Mouse (Mus musculus) lung, postnatal 36 days (tissue): ENCODE results near the gene Chst5.

Experiments
- DNase-seq: peaks from one replicate; pipeline ENCODE4 v3.0.0; 2022; ENCODE audit warnings: mixed read lengths

Gene Chst5

DNA sequence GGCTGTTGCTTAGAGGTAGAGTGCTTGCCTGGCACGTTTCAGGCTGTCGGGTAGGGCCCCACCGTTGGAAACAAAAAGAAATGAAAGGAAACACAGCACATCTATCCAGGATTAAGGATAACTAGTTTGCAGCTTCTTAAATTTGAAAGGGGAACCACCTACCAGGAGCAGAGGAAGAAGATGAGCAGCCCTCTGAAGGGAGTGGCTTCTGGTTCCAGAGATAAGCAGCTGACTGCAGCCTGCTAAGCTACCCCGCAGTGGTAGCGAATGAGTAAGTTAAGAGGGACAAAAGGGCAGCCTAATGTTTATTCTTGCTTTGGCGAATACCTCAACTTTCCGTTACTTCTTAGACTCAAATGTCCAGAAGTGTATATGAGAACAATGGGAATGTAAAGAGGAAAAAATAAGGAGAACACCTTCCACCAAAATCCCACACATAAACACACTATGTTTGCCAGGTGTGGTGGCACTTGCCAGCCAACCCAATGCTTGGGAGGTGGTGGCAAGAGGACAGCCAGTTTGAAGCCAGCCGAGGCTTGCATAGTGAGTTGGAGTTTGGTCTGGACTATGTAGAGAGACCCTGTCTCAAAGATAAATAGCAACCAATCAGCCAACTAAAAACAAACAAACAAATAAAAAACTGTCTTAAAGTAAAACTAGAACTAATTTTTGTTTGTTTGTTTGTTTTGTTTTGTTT lies 19.5 kb upstream of the Chst5 start:
- no peak for DNase-seq

DNA sequence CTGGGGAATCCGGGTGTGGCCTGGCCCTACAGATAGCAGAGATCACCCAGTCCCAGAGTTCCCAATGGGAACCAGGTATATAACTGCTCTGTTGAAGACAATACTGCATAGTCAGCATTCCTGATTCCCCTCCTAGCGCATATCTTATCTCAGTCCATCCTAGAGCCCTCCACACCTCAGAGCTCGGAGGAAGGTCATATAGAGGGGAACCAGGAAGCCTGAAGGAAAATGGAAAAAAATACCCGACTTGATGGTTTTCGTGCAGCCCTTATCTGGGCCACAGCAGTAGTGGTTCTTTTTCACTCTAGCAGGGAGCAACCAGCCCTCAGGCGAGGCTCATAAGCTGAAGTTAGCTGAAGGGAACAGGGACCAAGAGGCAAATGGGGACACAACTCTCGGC lies 14.7 kb upstream of the Chst5 start:
- DNase-seq = no peak

DNA sequence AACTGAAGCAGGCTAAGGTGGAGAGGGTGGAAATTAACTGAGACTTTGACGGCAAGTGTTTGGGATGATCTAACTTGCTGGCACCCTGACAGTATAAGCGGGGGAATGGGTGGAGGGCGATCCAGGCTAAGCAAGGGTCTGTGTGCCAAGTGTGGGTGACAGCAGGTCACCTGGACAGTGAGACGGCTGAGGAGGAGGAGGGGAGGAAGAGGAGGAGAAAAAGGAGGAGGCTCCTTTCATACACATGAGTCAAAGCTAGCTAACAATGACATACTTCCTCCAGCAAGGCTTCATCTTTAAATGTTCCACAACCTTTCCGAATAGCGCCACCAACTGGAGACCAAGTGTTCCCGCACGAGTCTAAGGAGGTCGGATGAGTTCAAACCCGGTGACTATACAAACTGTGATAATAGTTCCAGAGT lies 13.1 kb upstream of the Chst5 start:
- DNase-seq = peak; percentile 77

DNA sequence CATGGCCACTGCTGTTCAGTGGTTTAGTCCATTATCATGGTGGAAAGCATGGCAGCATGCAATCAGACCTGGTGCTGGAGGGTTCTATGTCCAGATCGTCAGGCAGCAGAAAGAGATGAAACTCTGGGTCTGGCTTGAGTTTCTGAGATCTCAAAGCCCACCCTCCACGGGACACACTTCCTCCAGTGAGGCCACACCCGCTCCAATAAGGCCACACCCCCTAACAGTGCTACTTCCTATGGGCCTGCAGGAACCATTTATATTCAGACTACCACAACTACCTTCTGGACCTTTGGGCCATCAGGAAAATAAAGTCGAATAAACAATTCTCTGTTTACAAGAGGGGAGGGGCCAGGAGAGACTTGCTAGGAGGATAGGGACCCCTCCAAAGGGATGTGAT lies 10.7 kb upstream of the Chst5 start:
- no peak for DNase-seq

DNA sequence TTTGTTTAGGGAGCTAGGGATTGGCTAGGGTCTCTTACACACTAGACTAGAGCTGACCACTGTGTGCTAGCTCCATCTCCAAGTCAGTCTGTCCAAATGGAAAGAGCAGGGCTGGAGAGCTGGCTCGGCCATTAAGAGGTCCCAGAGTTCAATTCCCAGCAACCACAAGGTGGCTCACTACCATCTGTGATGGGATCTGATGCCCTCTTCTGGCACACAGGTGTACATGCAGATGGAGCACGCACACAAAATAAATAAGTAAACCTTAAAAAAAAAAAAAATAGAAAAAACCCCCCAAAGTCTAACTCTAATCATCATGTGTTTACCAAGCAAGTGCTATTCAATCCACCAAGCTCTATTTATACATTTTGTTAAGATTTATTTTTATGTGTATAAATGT lies 9.4 kb upstream of the Chst5 start:
- DNase-seq = no peak

DNA sequence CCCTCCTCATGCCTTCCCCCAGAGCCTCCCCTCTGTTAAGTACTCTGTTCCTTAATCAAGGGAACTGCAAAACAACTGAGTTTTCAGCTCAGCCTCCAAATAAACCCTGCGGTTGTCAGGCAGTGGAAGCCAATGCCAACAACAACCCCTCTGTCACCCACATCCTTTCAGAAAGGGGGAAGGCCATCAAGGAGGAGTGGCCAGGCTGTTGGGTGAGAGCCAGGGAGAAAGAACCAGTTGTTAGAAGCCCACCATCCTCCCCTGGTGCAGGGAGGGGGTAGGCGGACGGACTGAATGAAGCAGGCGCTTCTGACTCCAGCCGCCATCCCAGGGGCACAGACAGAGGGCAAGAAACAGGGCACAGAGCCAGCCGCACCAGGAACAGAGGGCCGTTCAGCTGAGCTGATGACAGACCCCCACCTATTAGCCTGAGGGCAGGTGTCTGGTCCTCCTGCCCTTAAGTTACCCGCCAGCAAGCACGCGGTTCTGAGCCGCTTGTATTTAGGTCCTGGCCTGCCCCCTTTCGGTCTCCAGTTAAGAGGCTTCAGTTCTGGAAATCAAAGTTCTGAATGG lies 2.7 kb upstream of the Chst5 start:
- DNase-seq = no peak

DNA sequence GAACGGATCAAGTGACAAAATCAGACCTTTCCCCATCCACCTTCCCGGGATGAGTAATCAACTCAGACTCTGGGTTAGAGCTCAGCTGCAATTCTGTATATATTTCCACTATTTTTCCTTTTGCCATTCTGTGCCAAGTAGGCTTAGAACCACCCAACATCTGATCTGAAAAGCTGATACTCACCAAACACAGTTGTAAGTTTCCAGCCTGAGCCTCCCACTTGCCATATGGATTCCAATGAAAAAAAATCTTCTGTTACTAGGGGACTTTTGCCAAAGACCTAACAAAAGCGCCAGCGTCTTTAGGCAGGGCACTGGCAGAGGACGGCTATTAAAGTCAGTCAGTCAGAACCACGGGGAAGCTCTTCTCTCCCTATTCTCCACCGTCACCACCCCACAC lies 1.3 kb upstream of the Chst5 start:
- DNase-seq = no peak

DNA sequence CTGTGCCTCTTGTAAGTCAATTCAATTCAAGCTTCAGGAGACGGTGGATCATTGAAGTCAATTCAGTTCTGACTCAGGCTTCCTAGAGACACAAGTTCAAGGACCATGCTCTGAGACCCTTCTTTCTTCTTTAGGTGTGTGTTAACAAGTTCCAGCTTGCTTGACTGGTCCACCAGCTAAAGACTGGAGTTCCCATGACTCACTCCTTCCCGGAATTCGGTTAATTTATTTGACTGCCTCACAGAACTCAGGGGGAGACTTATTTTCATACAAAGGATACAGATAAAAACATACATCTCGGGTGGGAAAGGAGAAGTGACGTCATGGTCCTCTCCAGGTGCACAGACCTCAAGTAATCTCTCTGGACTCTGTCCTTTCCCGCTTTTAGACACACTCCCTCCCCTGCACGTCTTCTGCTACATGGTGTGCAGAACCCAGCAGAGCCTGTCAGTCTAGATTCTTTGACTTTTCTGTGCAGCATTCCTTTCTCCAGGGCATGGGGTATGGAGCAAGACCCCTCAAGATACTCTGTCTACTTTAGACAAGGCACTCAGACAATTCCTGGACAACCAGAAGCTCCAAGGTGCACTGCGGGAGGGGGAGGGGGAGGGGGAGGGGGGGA lies 4.6 kb downstream of the Chst5 start:
- DNase-seq = no peak

DNA sequence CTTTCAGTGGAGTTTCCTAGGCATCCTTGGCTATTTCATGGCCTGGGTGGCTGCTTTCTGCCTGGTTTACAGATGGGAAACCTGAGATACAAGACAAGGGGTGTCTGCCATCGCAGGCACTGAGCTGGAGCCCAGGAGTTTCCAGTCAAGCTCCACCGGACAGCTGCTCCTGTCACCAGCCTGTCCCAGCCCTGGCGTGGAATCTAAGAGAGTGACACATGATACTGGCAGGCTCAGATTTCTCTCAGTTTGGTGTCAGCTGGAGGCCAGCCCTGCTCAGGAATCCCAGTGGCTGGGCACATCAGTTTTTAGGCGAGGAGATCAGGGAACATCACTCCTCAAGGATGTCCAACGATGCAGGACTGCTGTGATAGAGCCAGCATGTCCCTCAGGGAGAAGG lies 8.2 kb downstream of the Chst5 start:
- DNase-seq = no peak

DNA sequence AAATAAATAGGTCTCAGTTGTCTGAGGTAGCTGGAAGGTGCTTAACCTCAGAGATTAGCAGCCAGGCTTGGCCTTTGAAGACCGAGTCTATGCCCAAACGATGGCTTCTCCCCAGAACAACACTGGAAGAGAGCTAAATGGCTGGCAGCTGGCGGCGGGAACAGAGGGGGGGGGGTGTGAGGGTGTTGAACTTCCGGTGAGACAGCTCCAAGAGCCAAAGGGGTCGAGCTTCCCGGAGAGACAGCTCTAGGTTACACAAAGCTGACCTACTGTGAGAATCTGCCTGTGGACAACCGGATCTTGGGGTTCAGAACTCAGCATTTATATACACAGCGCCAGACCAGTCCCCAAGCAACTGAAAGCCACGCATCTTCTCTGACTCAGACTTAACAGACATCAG lies 11.7 kb downstream of the Chst5 start:
- no peak for DNase-seq

DNA sequence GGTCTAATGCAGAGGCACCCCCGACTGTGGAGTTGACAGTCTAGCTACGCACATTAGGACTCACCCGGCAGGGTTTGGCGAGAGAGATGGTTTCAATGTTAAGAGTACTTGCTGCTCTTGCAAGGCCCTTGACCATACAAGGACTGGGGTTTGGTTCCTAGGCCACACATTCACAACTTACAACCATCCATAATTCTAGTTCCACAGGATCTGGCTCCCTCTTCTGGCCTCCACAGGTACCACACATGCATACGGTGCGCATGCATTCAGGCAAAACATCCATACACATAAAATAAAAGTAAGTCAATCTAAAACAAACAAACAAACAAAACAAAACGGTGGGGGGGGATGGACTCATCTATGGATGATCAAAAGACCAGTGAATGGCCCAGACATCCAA lies 15.3 kb downstream of the Chst5 start:
- DNase-seq = no peak

DNA sequence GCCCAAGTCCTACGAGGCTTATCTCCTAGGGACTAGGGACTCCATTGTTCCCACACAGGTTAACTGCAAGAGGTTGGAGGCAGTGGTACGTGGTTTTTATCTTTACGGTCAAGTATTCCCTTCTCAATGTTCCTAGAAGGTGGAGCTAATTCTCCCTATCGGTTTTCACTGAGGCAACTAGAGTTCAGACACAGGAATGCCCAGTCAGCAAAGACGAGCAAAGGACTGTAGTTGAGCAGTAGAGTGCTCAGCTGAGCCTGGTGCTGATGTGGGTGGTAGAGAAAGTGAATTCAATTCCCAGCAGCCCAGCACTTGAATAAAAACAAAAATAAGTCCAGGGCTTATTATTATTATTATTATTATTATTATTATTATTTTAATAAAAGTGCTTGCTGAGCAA lies 17.6 kb downstream of the Chst5 start:
- no peak for DNase-seq

DNA sequence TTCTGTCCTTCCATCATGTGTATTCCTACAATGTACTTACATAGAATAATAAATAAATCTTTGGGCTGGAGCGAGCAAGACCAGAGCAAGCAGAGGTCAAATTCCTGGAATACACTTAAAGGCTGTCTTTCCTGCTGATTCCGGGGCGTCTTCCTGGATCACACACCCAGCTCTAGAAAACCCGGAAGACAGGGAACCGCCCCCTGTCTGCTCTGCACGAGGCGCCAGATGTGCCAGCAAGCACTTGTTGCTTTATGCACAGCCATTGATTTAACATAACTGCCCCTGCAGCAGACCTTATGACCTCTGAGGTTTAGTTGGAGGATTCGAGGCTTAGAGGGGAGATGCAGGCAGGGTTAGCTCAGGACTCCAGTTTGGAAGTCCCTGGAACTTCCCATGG lies 18.3 kb downstream of the Chst5 start:
- DNase-seq = no peak

DNA sequence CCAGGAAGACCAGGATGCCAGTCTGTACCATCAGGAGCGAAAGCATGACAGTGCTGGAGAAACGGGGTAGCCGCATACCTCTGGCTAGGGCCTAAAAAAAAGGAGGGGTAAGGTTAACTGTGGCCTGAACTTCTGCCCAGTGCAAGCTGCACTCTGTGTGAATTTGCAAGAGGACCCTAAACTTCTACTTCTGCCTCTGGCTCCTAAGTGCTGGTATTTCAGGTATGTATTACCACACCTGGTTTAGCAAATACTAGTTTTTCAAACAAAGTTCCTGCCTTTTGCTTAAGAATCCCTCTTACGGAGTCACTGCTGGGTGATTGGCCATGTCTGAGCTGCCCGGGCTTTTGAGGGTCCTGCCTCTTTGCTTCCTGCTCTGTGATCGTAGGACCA lies 19.3 kb downstream of the Chst5 start:
- no peak for DNase-seq

DNA sequence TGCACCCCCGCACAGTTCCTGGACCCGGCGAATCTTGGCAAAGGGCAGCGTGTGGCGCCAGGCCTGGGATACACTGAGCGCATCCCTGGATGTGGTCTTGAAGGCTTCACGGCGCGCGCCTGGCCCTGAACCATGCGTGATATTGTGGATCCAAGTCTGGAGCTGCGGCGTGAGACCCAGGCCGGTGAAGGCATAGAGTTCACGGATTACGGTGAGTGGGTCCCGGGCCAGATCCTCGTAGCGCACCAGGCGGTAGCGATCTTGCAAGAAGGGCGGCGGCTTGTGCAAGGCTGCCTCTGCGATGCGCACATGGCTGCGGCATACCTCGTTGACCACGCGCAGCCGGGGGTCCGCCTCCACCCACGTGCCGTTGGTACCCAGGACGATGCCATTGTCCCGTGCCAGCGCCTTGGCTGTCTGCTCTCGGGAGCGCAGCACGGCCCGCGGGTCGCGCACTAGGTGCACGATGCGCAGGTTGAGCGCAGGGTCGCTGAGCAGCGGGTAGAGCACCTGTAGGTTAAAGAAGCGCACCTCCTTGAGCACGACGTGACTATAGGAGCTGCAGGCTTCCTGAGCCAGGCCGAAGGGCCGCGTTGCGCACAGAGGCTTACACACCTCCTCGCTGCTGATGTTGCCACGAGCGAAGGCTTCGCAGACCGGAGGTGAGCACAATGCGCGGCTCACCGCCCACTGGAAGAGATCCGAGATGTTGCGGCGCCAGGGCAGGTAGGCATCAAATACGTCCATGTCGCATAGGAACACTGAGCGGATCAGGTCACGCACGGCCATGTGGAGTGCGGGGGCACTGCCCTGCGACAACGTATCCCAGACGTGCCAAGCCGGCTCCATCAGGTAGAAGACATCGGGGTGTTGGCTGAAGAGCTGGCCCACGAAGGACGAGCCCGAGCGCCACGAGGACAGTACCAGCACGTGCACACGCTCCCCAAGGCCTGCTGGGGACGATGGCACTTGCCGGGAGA lies 20.0 kb downstream of the Chst5 start:
- DNase-seq = no peak

DNA sequence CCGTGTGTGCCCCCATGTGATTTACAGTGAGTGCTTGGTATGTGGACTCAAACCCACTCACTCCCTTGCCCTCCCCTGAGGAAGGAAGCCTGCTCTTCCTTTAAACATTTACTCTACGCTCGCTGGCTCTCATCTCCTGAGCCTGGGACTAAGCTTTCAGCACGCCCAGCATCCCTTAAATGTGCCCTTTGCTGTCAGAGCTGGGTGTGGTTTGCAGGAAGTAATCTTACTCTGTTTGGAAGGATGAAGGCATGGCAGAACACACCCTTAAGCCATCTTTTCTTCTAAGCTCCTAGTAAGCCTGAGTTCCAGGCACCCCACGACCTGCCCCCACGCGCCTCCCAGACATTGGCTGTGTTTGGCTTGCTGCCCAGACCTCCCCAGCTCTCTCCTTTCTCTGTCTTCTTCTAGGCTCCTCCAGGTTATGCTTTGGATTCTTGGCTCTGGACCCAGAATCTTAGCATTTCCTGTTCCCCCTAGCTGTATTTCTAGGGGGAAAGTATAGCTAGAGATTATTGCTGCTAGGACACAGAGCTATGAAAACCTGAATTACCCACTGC lies 22.1 kb downstream of the Chst5 start:
- DNase-seq = no peak

DNA sequence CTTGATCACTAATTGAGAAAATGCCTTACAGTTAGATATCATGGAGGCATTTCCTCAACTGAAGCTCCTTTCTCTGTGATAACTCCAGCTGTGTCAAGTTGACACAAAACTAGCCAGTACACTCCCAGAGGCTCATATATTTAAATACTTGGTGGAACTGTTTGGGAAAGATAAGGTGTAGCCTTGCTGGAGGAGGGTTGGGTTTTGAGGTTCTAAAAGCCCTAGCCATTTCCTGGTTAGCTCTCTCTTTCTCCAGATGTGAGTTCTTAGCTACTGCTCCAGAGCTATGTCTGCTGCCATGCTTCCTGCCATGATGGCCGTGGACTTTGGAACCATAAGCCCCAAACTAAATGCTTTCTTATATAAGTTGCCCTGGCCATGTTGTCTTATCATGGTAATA lies 22.8 kb downstream of the Chst5 start:
- no peak for DNase-seq

DNA sequence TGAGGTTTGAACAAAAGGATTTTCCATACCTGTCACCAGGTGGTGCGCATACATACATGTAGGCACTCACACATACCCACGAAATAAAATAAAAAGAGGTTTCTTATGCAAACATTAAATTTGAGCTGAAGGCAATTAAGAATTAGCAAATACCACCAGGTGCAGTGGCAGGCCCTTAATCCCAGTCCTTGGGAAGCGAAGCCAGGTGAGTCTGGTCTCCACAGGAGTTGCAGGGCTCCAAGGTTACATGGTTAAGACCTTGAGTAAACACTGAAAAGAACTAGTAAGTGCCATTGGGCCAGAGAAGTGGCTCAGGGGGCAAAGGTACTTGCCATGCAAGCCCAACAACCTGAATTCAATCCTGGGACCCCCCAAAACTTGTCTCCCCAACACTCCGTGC lies 26.6 kb downstream of the Chst5 start:
- peak; percentile 39 for DNase-seq

DNA sequence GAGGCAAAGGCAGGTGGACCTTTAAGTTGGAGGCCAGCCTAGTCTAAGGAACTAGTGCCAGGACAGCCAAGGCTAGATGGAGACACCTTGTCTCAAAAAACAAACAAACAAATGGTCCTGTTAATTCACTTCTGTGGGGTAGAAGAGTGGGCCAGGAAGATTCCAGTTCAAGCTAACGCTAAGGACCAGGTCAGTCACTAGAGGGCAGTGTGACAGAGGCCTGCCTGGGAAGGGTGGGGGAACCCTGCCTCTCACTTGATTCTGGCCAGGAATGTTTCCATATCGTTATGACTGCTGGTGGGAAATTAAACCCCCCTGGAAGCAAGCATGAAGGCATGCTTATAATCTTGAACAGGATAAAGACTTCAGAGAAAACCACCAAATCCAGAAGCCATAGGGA lies 28.7 kb downstream of the Chst5 start:
- DNase-seq = peak; percentile 64

DNA sequence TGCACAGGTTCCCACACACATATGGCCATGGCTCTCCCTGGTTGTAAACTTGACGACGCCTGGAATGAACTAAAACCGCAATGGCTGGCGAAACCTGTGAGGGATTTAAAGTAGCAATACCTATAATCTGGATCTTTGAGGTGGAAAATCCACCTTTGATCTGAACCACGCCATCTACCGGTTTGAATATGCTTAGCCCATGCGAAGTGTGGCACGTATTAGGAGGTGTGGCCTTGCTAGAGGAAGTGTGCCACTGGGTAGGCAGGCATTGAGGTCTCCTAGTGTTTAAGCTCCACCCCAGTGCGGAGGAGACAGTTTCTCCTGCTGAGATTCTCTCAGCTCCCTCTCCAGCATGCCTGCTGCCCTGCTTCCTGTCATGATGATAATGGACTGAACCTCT lies 32.5 kb downstream of the Chst5 start:
- DNase-seq = no peak

DNA sequence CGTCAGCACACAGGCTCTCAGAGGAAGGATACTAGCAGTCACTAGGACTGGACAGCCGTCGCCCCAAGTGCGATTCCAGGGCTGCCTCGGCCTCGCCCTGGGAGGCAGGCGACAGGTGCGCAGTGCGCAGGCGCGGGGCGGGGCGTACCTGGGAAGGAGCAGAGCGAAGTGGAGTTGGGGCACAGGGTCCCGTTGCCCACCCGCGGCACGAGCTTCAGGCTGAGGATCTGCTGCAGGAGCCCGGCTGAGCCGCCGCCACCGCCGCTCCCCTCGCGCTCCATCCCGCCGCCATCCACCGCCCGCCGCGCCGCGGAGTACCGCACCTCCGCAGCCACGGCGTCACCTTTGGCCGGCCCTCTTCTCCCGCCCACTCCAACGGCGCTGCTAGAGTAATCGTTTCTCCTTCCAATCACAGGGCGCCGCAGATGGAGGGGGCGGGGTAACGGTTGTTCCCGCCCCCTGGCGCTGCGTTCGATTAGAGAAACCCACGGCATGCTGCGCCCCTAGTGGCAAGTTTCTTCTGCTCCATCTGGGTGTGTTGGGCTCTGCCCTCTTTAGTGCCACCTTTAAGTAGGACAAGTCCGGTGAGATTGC lies 33.8 kb downstream of the Chst5 start, which contains the start of gene Tmem170:
TSS of gene Tmem170 (minus strand) at position 396 of the 594 bp plus-strand sequence.
- peak; percentile 100 for DNase-seq

DNA sequence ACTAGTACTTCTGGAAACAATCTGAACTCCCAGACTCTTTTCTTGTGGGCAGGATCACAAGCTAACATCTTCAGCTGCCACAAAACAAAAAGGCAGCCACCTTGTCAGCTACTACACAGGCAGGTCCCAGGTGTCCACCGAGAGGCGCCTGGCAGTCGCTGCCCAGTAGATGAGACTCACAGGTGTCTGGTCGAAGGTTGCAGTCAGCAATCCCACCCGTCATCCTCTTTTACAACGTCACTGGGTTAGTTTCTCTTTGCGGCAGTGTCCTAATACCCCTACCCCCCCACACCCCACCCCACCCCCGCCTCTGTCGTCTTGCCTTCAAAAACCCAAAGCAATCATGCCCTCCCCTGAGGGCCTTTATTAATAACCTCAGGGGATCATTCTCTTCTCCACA lies 34.5 kb downstream of the Chst5 start:
- no peak for DNase-seq

DNA sequence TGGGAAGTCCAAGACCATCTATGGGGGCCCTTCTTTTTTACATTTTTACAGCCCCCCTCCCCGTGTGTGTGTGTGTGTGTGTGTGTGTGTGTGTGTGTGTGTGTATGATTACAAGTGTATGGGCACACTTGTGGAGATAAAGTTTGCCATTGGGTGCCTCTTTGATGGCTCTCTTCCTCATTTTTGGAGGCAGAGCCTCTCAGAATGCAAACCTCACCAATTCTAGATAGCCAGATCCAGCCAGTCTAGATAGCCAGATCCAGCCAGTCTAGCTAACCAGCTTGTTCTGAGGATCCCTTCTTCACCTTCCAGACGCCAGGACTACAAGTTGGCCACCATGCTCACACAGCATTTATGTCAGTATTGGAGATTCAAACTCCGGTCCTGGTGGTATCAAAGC lies 39.0 kb downstream of the Chst5 start:
- DNase-seq = no peak
